Mouse (Mus musculus): ENCODE measurements around the gene Tbc1d7.

Tbc1d7 gene

DNA sequence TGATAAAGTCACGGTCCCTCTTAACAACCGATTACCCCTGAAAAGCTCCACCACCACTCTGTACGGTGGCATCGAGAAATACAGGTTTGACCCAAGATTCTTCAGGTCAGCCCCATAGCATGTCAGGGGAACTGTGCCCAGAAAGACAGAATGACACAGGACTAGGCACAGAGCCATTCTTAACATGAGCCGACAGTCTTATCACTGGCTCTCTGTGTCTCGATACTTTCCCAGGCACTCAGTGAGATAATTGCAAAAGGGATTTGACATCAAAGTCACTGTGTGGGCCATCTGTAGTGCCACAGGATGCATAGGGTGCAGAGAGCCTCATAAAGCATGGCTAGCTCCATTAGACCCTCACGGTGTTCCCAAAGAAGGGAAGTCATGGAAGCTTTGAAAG lies 37.9 kb downstream of the Tbc1d7 start:
- DNase-seq (ENCODE audit: low read depth), result no peak

DNA sequence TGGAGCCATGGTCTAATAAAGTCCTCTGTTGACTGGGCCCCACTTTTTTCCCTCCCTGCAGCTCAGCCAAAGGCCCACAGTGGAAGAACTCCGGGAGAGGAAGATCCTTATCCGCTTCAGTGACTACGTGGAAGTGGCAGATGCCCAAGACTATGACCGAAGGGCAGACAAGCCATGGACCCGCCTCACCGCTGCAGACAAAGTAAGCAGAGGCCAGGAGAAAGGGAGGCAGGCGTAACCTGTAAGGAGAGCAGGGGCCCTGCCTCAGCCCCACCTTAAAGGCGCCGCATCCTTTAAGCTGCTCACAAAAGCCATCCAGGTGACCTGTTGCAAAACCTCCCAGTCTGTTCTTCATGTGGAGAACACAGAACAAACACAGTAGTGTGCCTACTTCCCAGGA lies 38.4 kb downstream of the Tbc1d7 start:
- DNase-seq (ENCODE audit: low read depth), result no peak

DNA sequence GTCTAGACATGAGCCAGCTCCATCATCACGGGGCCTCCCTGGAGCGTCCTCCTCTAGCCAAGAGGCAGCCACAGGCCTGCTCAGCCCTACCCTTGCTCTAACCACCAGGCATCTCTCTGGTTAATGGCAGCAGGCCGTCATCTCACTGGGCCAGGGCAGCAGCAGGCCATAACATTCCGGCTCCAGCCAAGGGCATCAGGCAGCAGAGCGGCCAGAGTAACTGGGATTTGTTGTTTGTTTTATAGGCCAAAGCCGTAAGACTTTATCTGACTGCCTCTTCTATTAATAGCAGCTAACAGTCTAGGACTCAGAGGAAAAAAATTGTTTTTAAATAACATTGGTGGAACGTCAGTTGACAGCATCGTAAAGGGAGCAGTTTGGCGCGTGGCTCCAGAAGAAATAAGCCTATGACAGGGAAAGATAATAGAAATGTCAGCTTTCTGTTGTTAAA lies 39.5 kb downstream of the Tbc1d7 start:
- no peak for DNase-seq (ENCODE audit: low read depth)

DNA sequence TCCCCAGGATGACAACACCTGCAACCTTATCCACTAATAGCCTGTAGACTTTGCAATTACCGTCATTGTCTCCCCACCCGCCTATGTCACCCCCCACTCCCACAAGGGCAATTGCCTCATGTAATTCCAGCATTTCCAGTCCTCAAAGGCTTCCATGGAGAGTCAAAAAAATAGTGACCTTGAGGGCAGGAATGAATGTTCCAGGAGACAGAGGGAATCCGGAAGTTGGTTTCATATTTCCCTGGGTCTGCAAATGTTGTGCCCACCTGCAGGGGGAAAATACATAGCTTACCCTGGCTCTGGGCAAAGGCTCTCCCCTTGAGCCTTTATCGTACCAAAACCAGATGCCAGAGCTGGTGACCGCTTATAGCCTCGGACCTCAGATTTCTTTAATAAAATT lies 41.1 kb downstream of the Tbc1d7 start:
- DNase-seq (ENCODE audit: low read depth), result no peak

DNA sequence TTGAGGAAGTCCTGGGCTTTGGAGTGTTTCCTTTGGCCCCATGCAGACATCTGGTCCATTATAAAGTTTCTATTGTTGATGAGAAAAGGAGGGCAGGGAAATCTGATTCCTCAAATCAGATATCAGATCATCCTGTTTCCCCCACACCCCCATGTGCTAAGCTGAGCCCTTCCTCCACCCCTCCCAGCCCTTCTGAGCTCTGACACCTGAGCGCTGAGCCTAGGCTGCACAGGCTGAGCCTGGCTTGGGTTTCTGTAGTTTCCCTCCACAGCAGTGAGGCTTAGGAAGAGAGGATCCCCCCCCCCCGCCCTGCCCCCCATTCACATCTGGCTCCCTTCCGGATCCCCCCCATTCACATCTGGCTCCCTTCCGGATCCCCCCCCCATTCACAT lies 46.6 kb downstream of the Tbc1d7 start:
- DNase-seq (ENCODE audit: low read depth), result no peak

DNA sequence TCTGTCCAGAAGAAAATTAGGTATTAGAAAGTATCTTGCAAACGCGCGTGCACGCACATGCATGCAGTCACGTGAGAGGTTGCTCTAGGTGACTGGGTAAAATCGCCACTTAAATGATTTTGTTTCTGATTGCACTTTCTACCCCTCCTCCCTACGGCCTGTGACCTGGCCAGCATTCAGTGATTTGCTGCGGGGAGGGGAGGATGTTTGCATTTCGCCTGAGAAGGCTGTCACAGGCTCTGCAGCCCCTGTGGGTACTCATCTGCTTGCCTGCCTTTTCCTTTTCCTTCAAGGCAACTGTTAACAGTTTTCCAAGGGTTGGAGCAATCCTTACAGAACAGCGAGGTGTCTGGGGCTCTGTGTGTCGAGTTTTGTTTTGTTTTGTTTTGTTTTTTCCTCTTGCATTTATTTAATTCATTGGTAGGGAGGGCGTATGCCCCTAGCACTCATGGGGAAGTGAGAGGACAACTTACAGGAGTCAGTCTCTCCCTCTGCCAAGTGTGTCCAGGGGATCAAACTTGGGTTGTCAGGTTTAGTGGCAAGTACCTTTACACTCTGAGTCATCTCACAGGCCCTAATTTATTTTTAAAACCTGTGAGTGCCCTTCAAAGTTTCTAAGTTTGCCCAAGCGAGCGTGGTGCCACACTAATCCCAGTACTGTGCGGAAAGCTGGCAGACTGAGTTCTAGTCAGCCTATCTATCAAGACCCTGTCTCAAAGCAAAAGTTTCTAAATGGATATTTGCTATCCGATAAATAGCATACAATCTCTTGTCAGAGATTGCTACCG lies 47.2 kb downstream of the Tbc1d7 start:
- DNase-seq (ENCODE audit: low read depth), result no peak

DNA sequence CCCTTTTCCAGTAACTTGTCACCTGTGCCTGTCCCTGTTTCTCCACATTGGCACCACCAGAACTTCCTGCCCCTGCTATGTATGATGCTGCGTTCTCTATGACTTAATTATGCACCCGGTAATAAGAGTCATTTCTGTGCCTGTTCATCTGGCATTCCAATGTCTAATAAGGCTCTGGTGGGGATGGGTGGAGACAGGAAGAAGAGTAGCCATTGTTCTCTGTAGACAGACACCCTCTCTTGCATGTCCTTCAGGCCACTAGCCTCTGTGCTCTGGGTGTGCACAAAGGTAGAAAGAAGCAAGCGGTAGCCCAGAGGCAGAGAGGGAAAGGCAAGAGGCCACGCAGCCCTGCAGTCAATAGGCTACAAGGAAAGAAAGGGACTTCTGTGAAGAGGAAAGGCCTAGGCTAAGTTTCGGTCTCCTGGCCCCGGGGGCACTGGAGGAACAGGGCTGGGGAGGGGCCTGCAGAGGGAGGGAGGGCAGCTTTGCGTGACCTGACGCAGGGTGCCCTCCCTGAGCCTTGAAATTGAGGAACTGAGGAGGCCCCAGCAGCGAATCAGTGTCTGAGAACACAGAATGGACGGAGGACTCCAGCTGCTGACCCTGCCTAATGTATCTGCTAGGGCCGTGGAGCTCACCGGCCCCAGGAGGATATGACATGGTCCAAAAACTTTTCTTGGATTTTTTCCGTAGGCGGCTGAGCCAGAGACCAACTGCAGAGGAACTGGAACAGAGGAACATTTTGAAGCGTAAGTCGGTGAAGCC lies 48.8 kb downstream of the Tbc1d7 start:
- no peak for DNase-seq (ENCODE audit: low read depth)

DNA sequence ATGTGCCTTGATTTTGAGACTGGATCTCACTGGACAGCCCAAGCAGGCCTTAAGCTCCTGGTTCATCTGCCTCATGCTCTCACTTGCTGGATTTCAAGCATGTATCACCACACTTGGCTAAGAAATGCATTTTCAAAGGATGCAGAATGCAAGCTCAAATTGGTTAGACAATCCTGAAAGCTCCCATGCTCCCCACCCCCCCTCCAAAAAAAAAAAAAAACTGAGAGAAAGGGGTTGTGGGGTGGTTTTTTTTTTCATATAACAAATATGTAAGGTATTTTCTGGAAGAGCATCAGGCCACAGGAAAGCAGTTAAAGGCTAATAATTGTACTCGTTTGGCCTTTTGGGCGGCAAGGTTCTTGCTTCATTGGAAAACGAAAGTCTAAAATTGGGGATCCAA lies 58.2 kb downstream of the Tbc1d7 start:
- DNase-seq (ENCODE audit: low read depth), result no peak

DNA sequence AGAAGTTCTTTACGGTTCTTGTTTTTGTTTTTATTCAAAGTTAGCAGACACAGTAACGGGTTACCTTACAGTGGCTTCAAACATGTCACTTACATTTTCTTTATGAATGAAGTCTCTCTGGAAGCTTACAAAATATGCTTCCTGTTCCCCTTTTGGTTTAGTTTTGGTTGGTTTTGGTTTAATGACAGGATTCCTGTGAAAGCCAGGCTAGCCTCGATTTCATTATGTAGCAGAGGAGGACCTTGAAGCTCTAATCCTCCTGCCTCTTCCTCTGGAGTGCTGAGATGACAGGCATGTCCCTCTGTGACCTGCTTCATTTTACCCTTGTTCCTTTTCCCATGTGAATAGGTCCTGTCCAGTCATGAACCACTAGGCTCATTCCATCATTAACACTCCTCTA lies 58.6 kb downstream of the Tbc1d7 start:
- DNase-seq (ENCODE audit: low read depth), result no peak

DNA sequence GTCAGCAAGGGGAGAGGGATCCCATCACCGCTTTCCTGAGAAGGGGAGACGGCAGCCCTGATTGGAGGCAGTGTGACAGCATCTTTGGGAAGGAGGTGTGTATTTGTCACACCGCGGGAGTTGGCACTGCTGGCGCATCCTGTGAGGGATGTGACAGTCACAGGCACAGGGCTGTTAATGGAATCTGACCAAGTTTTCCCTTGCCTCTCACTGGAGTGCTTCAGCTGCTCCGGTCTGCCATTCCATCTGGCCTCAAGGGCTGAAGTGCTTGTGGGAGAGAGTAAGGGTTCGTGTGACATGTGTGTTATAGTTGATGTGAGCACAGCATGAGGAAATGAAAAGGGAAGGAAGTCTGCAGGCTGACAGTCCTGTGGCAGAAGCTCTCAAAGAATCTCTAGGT lies 59.0 kb downstream of the Tbc1d7 start:
- DNase-seq (ENCODE audit: low read depth), result no peak

DNA sequence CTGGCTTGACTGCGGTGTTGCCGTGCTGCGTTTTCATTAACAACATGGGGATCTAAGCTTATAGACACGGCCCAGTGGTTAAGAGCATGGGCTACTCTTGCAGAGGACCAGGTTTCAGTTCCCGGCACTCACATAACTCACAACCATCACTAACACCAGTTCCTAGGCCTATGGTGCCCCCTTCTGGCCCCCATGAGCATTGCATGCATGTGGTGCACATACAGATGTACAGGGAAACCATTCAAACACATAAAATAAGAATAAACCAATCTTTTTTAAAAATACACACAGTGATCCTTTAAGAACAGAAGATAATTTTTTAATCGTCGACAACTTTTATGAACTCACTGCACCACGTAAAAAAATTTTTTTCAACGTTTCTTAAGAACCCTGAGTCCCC lies 66.8 kb downstream of the Tbc1d7 start:
- no peak for DNase-seq (ENCODE audit: low read depth)

DNA sequence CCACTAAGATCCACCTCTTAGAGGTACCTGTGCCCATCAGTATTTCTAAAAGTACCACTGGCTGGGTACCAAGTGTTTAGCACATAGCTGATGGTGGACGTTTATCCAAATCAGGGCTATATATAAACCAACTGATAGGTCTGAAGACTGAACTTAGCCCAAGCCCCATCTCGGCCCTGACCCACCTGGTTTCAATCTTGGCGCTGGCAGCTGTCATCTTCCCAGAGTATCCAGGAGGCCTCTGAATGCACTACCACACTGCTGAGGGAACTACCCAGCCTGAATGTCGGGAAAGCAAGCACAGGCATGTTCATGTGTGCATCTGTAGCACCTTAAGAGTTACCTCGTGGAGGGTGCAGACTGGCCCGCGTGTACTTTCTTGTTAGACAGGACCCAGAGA lies 68.4 kb downstream of the Tbc1d7 start:
- no peak for DNase-seq (ENCODE audit: low read depth)

All from c-Kit-positive CD71-positive TER-119-negative erythroid progenitor cells, embryonic 14.5 days (primary cell).